Mouse (Mus musculus) urinary bladder, adult 2 months (tissue): ENCODE measurements around the gene Gstm7. TPM values are rescaled to one million over a fixed set of nuclear protein-coding genes. Genes with fewer than 3 reads are reported as not detected.

Experiments
- DNase-seq: peaks from one replicate; pipeline ENCODE4 v3.0.0; 2022; ENCODE audit warnings: low spot score
- polyA plus RNA-seq: library from polyadenylated mRNA; depleted of rRNA; stranded (reverse); fragments of >200 nt; gene quantifications from 2 replicates; pipeline ENCODE4 v1.2.3, GENCODE M21; 2012; rRNA removed

Gene Gstm7
- polyA plus RNA-seq, 1 experiment = 2.7 TPM

DNA sequence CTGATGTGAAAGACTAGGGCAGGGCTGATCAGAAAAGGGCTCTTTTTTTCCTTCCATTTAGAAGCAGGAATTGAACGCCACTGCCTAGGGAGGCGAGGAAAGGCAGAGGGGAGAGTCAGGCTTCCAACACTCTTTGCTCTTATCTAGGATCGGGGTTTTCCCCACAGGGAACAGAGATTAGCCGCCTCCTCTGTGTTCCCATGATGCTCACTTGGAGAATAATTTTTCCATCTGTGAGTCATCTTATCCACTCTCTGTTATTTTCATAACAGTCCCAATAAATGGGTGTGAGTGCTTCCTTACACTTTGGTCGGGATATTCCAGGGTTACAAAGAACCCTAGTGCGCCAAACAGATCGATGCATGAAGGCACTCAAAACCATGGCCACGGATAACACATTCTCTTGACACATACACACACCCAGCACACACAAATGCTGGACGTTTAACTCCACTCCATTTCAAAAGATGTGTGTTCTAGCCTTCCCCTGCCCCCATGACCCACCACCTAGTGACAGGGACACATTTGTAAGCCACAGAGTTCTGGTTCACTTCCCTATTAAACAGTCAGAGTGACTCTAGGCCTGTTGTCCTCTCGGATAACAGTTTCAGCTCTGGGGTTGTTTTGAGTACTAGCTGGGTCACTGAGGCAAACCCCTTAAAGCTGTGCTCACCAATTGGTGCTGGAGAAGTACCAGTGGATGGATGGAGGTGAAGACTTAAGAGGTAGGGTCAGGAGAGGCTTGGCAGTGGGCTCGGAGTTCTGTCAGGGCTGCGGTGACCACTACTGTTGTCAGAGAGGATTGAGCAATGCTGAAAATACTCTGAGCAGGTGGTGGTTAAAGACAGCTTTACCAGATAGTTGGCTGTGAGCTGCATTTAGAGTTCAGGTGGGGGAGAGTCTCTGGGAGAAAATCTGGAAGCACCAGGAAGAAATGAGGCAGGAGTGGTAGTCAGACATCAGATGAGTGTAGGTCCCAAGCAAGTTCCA, 53.6 kb downstream of the Gstm7 start:
- DNase-seq = no peak

DNA sequence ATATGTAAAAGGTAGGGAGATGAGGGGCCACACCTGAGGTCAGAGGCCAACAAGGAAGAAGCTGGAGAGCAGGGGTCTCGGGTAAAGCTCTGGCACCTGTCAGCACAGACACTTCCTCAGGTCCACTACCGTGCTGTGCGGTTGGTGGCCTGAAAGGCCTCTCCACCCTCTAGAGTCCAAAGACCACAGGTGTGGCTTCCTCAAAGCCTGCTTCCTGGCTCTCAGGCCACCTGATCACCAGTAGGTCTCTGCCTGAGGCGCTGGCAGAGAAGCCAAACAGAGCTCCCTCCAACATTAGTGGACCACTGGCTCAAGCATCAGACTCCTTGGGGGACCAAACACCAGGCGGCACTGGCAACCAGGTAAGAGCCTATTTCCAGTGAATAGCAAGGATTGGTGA, 54.6 kb downstream of the Gstm7 start, which contains the start of gene Eps8l3:
Gene Eps8l3 (plus strand): TSS at position 225 of the 400 bp plus-strand sequence.
- DNase-seq = no peak

Other genes with a start within 250 kb of the Gstm7 start
- 101 and 110 TPM in 2 replicates for gene Ahcyl1, start 235.3 kb downstream of the Gstm7 start, polyA plus RNA-seq
- gene Csf1, start 171.3 kb downstream of the Gstm7 start, polyA plus RNA-seq = 33.2 and 34.9 TPM in 2 replicates
- not detected in 2 replicates for gene Eps8l3, start 54.6 kb downstream of the Gstm7 start, polyA plus RNA-seq
- 59.8 and 62.7 TPM in 2 replicates for gene Gstm5, start 36.0 kb downstream of the Gstm7 start, polyA plus RNA-seq
- 2.1 and 2.3 TPM in 2 replicates for gene Gstm6, start 11.9 kb upstream of the Gstm7 start, polyA plus RNA-seq
- 0.45 and 0.75 TPM in 2 replicates for gene Gstm3, start 37.5 kb upstream of the Gstm7 start, polyA plus RNA-seq
- gene Gstm2, start 54.6 kb upstream of the Gstm7 start, polyA plus RNA-seq = 148 and 153 TPM in 2 replicates
- 9,762 and 10,289 TPM in 2 replicates for gene Gstm1, start 86.2 kb upstream of the Gstm7 start, polyA plus RNA-seq
- 128 and 151 TPM in 2 replicates for gene Gstm4, start 113.1 kb upstream of the Gstm7 start, polyA plus RNA-seq
- gene Ampd2, start 154.8 kb upstream of the Gstm7 start, polyA plus RNA-seq = 33.5 and 37.8 TPM in 2 replicates
- 0.39 and 0.57 TPM in 2 replicates for gene Gnat2, start 161.0 kb upstream of the Gstm7 start, polyA plus RNA-seq
- 70.4 and 75.8 TPM in 2 replicates for gene Gnai3, start 214.3 kb upstream of the Gstm7 start, polyA plus RNA-seq
- gene Gpr61, start 223.1 kb upstream of the Gstm7 start, polyA plus RNA-seq = 0.01 TPM in 1 of 2 replicates, not detected in the other